Mouse (Mus musculus) testis, adult 2 months (tissue): ENCODE measurements at regions not wholly inside any gene's neighbourhood (a gene's known extent, or its start where the extent isn't known, plus 50 kb on each side); places are given as distances from the start of the nearest gene placed in this dataset.

Experiments used
- CTCF ChIP-seq: fragments of 200-500 bp; IDR thresholded peaks from 2 replicates; pipeline ENCODE4 v1.5.1; 2012; ENCODE audit warnings: low read depth, mild to moderate bottlenecking, inconsistent platforms, low read length, moderate library complexity; ENCODE audit not compliant: control insufficient read depth, insufficient read depth, insufficient replicate concordance
- POLR2A ChIP-seq: fragments of 200-500 bp; IDR thresholded peaks from 2 replicates; pipeline ENCODE4 v1.6.1; 2012; ENCODE audit warnings: low read depth, mild to moderate bottlenecking, inconsistent platforms, low read length, moderate library complexity; ENCODE audit not compliant: control insufficient read depth

DNA sequence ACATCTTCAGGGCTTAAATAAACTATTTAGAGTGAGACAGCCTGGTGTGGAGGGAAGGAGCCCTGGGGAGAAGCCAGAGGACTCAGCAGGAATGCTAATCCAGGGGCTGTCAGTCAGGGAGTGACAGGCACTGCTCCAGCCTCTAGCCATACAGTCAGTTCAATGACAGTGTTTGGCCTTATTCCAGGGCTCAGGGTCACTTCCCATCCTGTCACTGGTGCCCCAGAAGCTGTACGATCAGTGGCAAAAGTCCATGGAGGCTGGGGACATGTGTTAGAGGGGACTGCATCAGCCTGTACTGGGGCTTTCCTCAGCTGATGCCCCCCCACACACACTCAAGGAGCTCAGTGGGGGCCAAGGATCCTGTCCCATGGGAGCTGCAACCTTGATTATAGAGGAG is 176.1 kb upstream of the 1700012A03Rik start:
- no peak for TF ChIP-seq CTCF
- TF ChIP-seq POLR2A = no peak
